Mouse (Mus musculus): Measurements from ENCODE around the gene Unc45a. TPM values are rescaled to one million over a fixed set of nuclear protein-coding genes. Genes with fewer than 3 reads are reported as not detected.

Unc45a gene
- total and polyA plus RNA-seq, 3 experiments = 7.9 to 21.8 (median 16.8) TPM

DNA sequence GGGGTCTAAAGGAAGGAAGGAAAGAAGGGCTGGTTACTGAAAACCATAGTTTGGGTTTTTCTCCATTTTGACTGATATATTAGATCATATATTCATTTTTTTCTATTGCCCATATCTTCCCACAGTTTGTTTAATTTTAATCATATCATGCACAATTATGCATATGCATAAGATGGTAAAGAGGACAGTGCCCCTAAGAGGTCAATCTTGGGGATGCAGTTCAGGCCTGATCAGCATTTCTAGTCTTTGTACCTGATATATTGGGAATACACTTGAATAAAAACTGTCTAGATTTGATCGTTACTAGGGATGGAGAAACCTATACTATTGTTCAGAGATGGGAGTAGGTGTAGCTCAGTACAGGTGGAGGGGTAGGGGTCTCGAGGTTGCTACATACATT, 59.8 kb downstream of the Unc45a start:
- TF ChIP-seq RAD21 (IDR thresholded peaks at IDR 0.05; ENCODE audit: low read depth, low read length) = peak; percentile 12
- TF ChIP-seq USF2 (conservative IDR thresholded peaks at IDR 0.05; ENCODE audit: low read depth, low read length) = no peak
- no peak for TF ChIP-seq ETS1 (conservative IDR thresholded peaks at IDR 0.05; ENCODE audit: low read depth, low read length)
- TF ChIP-seq TBP (conservative IDR thresholded peaks at IDR 0.05; ENCODE audit: low read depth, low read length) = no peak
- no peak for TF ChIP-seq CHD2 (IDR thresholded peaks at IDR 0.05; ENCODE audit: low read length)
- TF ChIP-seq MAX (IDR thresholded peaks at IDR 0.05; ENCODE audit: low read length) = no peak
- peak in 1 of 2 experiments; percentile 28; a peak in 1 of 4 replicates for TF ChIP-seq CTCF (conservative IDR thresholded peaks at IDR 0.05 in 1 of 2, IDR thresholded peaks at IDR 0.05 in 1 of 2; ENCODE audit: low read depth in 2 of 2, low read length in 2 of 2)
- peaks cover 52 to 95% of the 10 kb centered on the region in 2 experiments for H3K36me3 ChIP-seq (replicated peaks in 1 of 2; ENCODE audit: control insufficient read depth in 1 of 2, insufficient read depth in 1 of 2, low read length in 1 of 2)
- H3K27me3 ChIP-seq (replicated peaks) = no peaks in the 10 kb centered on the region
- H3K4me2 ChIP-seq (ENCODE audit: insufficient read depth, low read depth, poor library complexity, severe bottlenecking) = no peak overlapping the region
- dilution Hi-C loops (cut with MboI; ENCODE audit: extremely low pct_ligation_motif_present, extremely low pct_unique_long_range_greater_than_20kb, low sequenced_read_pairs) (no loop called here), in situ Hi-C loops (cut with MboI; ENCODE audit: low pct_ligation_motif_present, low pct_unique_long_range_greater_than_20kb, low sequenced_read_pairs) (no loop called here)
- no peaks in the 10 kb centered on the region for H3K4me1 ChIP-seq (ENCODE audit: control insufficient read depth in 1 of 2, insufficient read depth in 2 of 2)
- no peak overlapping the region for H3K9ac ChIP-seq (ENCODE audit: insufficient read depth, low read depth)
- H3K27ac ChIP-seq (ENCODE audit: insufficient read depth, low read depth) = no peak overlapping the region
- H3K79me2 ChIP-seq (replicated peaks; ENCODE audit: control insufficient read depth, extremely low read depth, insufficient read depth, poor library complexity, severe bottlenecking) = no peaks in the 10 kb centered on the region
- DNase-seq (ENCODE audit: extremely low read depth) = no peak
- no peak overlapping the region for H3K4me3 ChIP-seq (replicated peaks in 1 of 3; ENCODE audit: low read depth in 2 of 3, low read length in 2 of 3, poor library complexity in 1 of 3)
- H3K9me3 ChIP-seq (replicated peaks; ENCODE audit: low read length) = no peaks in the 10 kb centered on the region

DNA sequence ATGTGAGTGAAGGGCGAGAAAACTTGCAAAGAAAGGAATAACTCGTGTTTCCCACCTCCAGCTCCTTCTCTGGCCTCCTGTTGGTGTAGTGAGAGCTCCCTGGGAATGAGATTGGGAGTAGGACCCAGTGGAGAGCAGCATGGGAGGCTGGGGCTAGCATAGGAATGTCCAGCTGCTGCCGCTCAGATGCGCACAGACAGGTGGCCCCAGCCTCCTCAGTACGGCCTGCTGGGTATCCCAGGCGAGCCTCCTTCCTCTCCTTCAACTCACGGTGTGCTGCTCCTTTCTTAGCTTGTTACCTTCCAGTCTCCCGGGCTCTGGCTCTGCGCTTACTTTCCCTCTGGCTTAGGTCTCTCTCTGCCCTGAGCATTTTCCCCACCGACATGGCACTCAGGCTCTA, 60.8 kb downstream of the Unc45a start:
- in situ Hi-C loops (cut with MboI; ENCODE audit: low pct_ligation_motif_present, low pct_unique_long_range_greater_than_20kb, low sequenced_read_pairs) (no loop called here), dilution Hi-C loops (cut with MboI; ENCODE audit: extremely low pct_ligation_motif_present, extremely low pct_unique_long_range_greater_than_20kb, low sequenced_read_pairs) (no loop called here)
- Histone ChIP-seq H3K79me2 (replicated peaks; ENCODE audit: control insufficient read depth, extremely low read depth, insufficient read depth, poor library complexity, severe bottlenecking) (no peaks in the 10 kb centered on the region), H3K27me3 (replicated peaks) (no peaks in the 10 kb centered on the region), H3K9ac (ENCODE audit: insufficient read depth, low read depth) (no peak overlapping the region), H3K4me1 (ENCODE audit: control insufficient read depth in 1 of 2, insufficient read depth in 2 of 2) (no peaks in the 10 kb centered on the region), H3K4me3 (replicated peaks in 1 of 3; ENCODE audit: low read depth in 2 of 3, low read length in 2 of 3, poor library complexity in 1 of 3) (no peak overlapping the region), H3K4me2 (ENCODE audit: insufficient read depth, low read depth, poor library complexity, severe bottlenecking) (no peak overlapping the region), H3K36me3 (replicated peaks in 1 of 2; ENCODE audit: control insufficient read depth in 1 of 2, insufficient read depth in 1 of 2, low read length in 1 of 2) (peaks cover 50 to 93% of the 10 kb centered on the region in 2 experiments), H3K9me3 (replicated peaks; ENCODE audit: low read length) (no peaks in the 10 kb centered on the region), H3K27ac (ENCODE audit: insufficient read depth, low read depth) (no peak overlapping the region)
- no peak for TF ChIP-seq HCFC1 (IDR thresholded peaks at IDR 0.05; ENCODE audit: low read depth, low read length)
- DNase-seq (ENCODE audit: extremely low read depth) = no peak

DNA sequence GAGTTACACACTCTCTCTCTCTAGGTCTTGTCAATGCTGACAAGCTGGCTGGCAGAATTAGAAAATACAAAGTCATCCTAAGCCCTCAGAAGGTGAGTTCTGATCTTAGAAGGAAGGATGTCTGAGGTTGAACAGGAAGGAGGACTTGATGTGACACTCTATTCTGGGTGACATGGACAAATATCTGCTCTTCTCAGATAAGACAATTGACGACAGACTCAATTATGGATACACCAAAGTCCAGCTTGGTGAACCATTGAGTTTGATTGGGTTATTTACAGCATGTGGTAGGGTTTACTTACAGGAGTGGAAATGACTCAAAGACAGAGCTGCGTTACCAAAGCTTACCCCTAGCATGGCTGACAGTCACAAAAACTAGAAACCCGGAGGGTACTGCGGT, 64.4 kb downstream of the Unc45a start:
- no peaks in the 10 kb centered on the region for H3K27me3 ChIP-seq (replicated peaks)
- no peak overlapping the region for H3K9ac ChIP-seq (ENCODE audit: insufficient read depth, low read depth)
- in situ Hi-C loops (cut with MboI; ENCODE audit: low pct_ligation_motif_present, low pct_unique_long_range_greater_than_20kb, low sequenced_read_pairs) = no loop called here
- no peaks in the 10 kb centered on the region for H3K9me3 ChIP-seq (replicated peaks; ENCODE audit: low read length)
- no peak for DNase-seq (ENCODE audit: extremely low read depth)
- peaks cover 3% of the 10 kb centered on the region; the same call in 1 of the 2 replicates for H3K79me2 ChIP-seq (replicated peaks; ENCODE audit: control insufficient read depth, extremely low read depth, insufficient read depth, poor library complexity, severe bottlenecking)
- dilution Hi-C loops (cut with MboI; ENCODE audit: extremely low pct_ligation_motif_present, extremely low pct_unique_long_range_greater_than_20kb, low sequenced_read_pairs) = no loop called here
- H3K4me1 ChIP-seq (ENCODE audit: control insufficient read depth in 1 of 2, insufficient read depth in 2 of 2) = peaks cover 0 to 10% of the 10 kb centered on the region in 2 experiments; a peak in 2 of 4 replicates
- H3K27ac ChIP-seq (ENCODE audit: insufficient read depth, low read depth) = no peak overlapping the region
- H3K36me3 ChIP-seq (replicated peaks in 1 of 2; ENCODE audit: control insufficient read depth in 1 of 2, insufficient read depth in 1 of 2, low read length in 1 of 2) = peaks cover 48 to 95% of the 10 kb centered on the region in 2 experiments
- no peak overlapping the region for H3K4me3 ChIP-seq (replicated peaks in 1 of 3; ENCODE audit: low read depth in 2 of 3, low read length in 2 of 3, poor library complexity in 1 of 3)
- TF ChIP-seq MEF2A (IDR thresholded peaks at IDR 0.05; ENCODE audit: borderline replicate concordance, low read depth, low read length) = no peak
- no peak for TF ChIP-seq NELFE (IDR thresholded peaks at IDR 0.05; ENCODE audit: low read depth, low read length)
- no peak for TF ChIP-seq ELF1 (IDR thresholded peaks at IDR 0.05; ENCODE audit: low read depth, low read length)
- no peak for TF ChIP-seq SMC3 (IDR thresholded peaks at IDR 0.05; ENCODE audit: low read depth, low read length)
- no peak for TF ChIP-seq POLR2A (IDR thresholded peaks at IDR 0.05; ENCODE audit: low read depth, low read length)
- no peak for TF ChIP-seq POLR2AphosphoS2 (IDR thresholded peaks at IDR 0.05; ENCODE audit: low read depth, low read length)
- no peak for TF ChIP-seq ETS1 (conservative IDR thresholded peaks at IDR 0.05; ENCODE audit: low read depth, low read length)
- no peak for TF ChIP-seq ZKSCAN1 (IDR thresholded peaks at IDR 0.05; ENCODE audit: borderline replicate concordance, low read depth, low read length)
- no peak for TF ChIP-seq MYC (IDR thresholded peaks at IDR 0.05; ENCODE audit: low read depth, low read length)
- no peak for TF ChIP-seq CHD1 (IDR thresholded peaks at IDR 0.05; ENCODE audit: low read depth, low read length)
- TF ChIP-seq ZNF384 (IDR thresholded peaks at IDR 0.05; ENCODE audit: low read depth, low read length) = no peak
- TF ChIP-seq PAX5 (IDR thresholded peaks at IDR 0.05; ENCODE audit: low read length) = no peak
- TF ChIP-seq JUN (IDR thresholded peaks at IDR 0.05; ENCODE audit: insufficient read depth, low read depth, low read length) = no peak
- H3K4me2 ChIP-seq (ENCODE audit: insufficient read depth, low read depth, poor library complexity, severe bottlenecking) = no peak overlapping the region
